Mouse (Mus musculus): ENCODE data around the gene Lpxn. TPM values are rescaled to one million over a fixed set of nuclear protein-coding genes. Genes with fewer than 3 reads are reported as not detected.

The Lpxn gene
- polyA plus RNA-seq, 1 experiment from 2014 or later, result 1.2 TPM

DNA sequence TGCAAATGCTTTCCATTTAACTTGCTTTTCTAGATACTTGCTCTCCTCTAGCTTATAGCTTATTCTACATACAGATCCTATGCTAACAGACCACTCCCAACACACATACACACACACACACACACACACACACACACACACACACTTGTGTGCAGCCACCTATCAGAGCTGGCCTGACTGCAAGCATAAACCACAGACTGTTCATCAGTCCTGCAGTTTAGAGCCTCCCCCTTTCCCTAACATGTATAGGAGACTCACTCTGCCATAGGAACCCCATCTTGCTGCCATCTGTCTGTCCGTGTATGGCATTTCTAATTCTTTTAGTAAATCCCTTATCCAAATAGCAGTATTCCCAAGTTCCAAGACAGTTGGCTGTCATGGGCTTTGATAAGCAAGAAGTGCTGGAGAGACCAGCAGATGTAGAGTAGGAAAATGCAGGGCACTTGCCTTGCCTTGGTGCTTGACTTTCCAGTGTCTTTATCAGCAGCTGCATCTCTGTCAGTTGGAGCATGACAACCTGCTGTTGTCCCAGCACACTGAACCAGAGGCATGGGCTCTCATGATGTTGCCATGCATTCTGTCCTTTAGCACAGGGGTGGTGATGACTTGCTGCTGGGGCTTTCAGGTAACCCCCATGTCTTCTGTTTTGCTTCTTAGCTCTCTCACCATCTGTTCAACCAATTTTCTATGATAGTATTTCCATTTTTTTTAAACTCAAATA, 16.8 kb downstream of the Lpxn start:
- Histone ChIP-seq H3K9me3 (replicated peaks) (no peaks in the 10 kb centered on the region), H3K27me3 (ENCODE audit: low read depth, poor library complexity, severe bottlenecking) (no peaks in the 10 kb centered on the region), H3K27ac (replicated peaks) (no peak overlapping the region), H3K4me1 (no peaks in the 10 kb centered on the region), H3K4me3 (no peak overlapping the region), H3K36me3 (no peaks in the 10 kb centered on the region)
- 78% methylated on average over 1 of the region's 1 CpGs for WGBS
- DNase-seq (ENCODE audit: low spot score), result no peak

DNA sequence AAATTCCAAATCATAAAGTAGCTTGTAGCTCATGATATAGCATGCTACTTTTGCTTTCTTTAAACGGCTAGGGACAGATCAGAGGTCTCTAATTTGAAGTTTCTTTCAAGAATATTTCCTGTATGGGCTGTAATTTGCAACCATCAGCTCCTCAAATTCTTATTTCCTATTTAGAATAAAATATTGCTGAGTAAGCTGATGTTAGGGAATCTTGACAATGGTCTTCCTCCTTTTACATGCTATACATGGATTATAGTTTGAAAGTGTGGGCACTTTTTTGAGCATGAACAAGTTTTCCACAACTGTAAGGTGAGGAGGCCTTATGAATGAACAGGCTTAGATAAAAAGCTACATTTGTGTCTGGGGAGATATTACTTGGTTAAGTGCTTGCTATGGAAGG, 17.9 kb downstream of the Lpxn start:
- Histone ChIP-seq H3K4me1 (no peaks in the 10 kb centered on the region), H3K36me3 (no peaks in the 10 kb centered on the region), H3K9me3 (replicated peaks) (no peaks in the 10 kb centered on the region), H3K27me3 (ENCODE audit: low read depth, poor library complexity, severe bottlenecking) (no peaks in the 10 kb centered on the region), H3K27ac (replicated peaks) (no peak overlapping the region), H3K4me3 (no peak overlapping the region)
- 95% methylated on average over 1 of the region's 1 CpGs for WGBS
- no peak for DNase-seq (ENCODE audit: low spot score)

DNA sequence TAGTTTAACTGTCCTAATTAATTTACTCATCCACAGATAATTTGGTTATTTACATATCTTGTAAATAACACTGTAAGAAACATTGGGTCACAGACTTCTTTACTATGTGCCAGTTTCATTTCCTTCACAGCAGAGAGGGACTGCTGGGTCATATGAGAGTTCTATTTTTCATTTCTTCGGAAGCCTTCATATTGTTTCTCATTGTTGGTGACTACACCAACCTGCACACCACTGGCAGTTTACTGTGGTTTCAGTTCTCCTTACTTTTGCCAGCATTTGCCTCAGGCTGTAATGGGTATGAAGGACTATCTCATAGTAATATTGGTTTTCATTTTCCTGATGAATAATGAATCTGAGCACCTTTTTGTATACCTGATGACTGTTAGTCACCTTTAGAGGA, 22.5 kb downstream of the Lpxn start:
- no peak for DNase-seq (ENCODE audit: low spot score)
- H3K36me3 ChIP-seq, result no peaks in the 10 kb centered on the region
- no peak overlapping the region for H3K27ac ChIP-seq (replicated peaks)
- H3K27me3 ChIP-seq (ENCODE audit: low read depth, poor library complexity, severe bottlenecking), result no peaks in the 10 kb centered on the region
- 83% methylated on average over 1 of the region's 1 CpGs for WGBS
- no peak overlapping the region for H3K4me3 ChIP-seq
- no peaks in the 10 kb centered on the region for H3K9me3 ChIP-seq (replicated peaks)
- no peaks in the 10 kb centered on the region for H3K4me1 ChIP-seq

DNA sequence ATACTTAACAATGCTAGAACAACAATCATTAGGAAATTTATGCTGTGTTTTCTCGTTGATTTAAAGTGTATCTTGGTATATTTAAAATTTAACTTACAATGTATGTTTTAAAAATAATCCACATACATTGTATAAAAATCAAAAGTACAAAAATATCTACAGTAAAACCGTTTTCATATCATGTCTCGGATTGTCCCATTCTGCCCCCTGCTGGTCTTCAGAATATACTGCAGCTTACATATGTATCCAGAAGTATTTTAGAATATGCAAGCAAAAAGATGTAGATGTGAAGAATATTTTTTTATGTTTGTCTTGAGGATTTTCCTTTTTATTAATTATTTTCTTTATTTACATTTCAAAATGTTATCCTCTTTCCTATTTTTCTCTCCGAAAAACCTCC, 24.4 kb downstream of the Lpxn start:
- WGBS, result 48% methylated on average over 4 of the region's 4 CpGs
- no peaks in the 10 kb centered on the region for H3K9me3 ChIP-seq (replicated peaks)

DNA sequence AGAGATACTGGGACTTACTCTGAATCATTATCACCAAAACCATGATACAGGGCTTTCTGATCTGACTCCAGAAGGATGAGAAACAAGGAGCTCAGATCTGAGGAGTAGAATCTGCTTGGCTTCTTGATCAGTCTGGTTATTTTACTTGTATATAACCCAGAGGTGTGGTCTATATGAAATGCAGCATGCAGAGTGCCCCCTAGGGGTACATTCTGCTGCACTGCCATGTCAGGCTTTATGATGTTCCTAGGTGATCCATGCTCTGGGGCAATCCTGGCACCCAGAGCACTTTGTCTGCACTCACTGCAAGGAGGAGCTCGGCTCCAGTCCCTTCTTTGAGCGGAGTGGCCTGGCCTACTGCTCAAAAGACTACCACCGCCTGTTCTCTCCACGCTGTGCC, 28.6 kb downstream of the Lpxn start:
- Histone ChIP-seq H3K27ac (replicated peaks) (no peak overlapping the region), H3K27me3 (ENCODE audit: low read depth, poor library complexity, severe bottlenecking) (no peaks in the 10 kb centered on the region), H3K36me3 (no peaks in the 10 kb centered on the region), H3K4me1 (no peaks in the 10 kb centered on the region), H3K4me3 (no peak overlapping the region), H3K9me3 (replicated peaks) (no peaks in the 10 kb centered on the region)
- 77% methylated on average over 4 of the region's 4 CpGs for WGBS
- DNase-seq (ENCODE audit: low spot score), result no peak

More for the DNA sequence above, 24.4 kb downstream of the Lpxn start:
- no peak for DNase-seq (ENCODE audit: low spot score)
- H3K36me3 ChIP-seq, result no peaks in the 10 kb centered on the region
- no peaks in the 10 kb centered on the region for H3K4me1 ChIP-seq
- H3K27ac ChIP-seq (replicated peaks), result no peak overlapping the region
- no peak overlapping the region for H3K4me3 ChIP-seq
- H3K27me3 ChIP-seq (ENCODE audit: low read depth, poor library complexity, severe bottlenecking), result no peaks in the 10 kb centered on the region

DNA sequence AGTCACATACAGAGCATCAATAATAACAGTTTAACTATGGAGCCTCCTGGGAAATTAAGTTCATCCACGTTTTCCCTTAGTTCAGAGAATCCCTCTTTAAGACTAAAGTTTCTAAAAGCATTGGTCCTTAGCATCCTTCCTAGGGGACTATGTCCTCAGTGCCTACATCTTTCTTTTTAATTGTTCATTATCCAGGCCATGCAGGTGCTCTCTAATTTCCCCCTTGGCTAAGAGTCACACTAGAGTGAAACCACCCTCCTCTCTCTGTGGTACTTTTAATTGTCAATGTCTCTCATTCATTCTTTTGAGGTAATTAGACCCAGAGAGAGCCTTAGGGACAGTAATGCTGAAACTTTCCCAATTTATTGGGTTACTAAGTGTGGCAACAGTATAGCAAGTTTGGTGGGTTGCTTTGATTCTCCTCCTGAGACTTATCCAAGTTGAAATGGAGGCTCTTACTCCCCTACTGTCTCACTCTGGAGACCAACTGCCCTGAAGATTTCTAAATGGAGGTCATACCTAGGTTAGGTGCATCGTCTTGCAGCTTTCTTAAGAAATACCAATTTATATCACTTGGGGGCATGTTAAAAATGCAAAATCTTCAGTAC, 34.9 kb downstream of the Lpxn start:
- H3K36me3 ChIP-seq, result no peaks in the 10 kb centered on the region
- WGBS, result 78% methylated on average over 2 of the region's 2 CpGs

DNA sequence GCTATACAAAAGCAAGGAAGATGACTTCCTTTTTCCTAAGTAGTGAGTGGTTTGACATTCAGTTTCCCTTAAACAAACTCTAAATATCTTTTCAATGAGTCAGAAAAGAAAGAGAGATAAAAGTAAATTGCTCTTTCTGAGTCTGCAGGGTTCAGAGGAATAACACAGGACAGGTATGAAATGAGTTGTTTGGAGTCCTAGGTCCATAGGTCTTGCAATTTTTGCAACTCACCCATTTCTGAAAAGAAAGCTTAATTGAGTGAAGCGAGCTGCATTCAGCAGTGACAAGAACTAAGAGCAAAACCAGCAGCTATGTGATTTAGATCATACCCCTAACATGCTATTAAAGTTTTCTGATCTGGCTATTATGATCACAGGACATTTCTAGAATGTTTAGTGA, 35.6 kb downstream of the Lpxn start:
- Histone ChIP-seq H3K27ac (replicated peaks) (no peak overlapping the region), H3K36me3 (no peaks in the 10 kb centered on the region), H3K9me3 (replicated peaks) (no peaks in the 10 kb centered on the region), H3K4me1 (no peaks in the 10 kb centered on the region), H3K4me3 (no peak overlapping the region), H3K27me3 (ENCODE audit: low read depth, poor library complexity, severe bottlenecking) (no peaks in the 10 kb centered on the region)
- no peak for DNase-seq (ENCODE audit: low spot score)
- WGBS, result 73% methylated on average over 1 of the region's 1 CpGs

More for the DNA sequence above, 34.9 kb downstream of the Lpxn start:
- Histone ChIP-seq H3K4me1 (no peaks in the 10 kb centered on the region), H3K27ac (replicated peaks) (no peak overlapping the region), H3K27me3 (ENCODE audit: low read depth, poor library complexity, severe bottlenecking) (no peaks in the 10 kb centered on the region), H3K9me3 (replicated peaks) (no peaks in the 10 kb centered on the region), H3K4me3 (no peak overlapping the region)
- DNase-seq (ENCODE audit: low spot score), result no peak

DNA sequence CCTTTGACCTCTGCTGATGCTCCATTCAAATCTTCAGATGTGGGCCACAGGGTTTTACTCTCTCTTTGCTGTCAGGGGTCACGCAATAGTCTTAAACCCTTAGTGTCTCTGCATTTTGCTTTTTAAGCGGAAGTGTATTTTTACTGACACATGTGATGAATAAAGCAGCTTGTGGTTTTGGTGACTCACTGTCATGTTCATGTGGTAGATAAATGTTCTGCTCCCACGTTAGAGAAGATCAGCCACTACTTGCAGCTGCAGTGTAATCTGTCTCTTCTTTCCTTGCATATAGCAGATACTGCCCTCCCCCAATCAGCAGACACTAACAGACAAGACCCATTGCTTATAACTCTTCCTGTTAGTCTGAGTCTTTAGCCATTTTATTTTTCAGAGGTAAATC, 37.6 kb downstream of the Lpxn start:
- Histone ChIP-seq H3K36me3 (no peaks in the 10 kb centered on the region), H3K9me3 (replicated peaks) (no peaks in the 10 kb centered on the region), H3K27me3 (ENCODE audit: low read depth, poor library complexity, severe bottlenecking) (no peaks in the 10 kb centered on the region), H3K4me3 (no peak overlapping the region), H3K27ac (replicated peaks) (no peak overlapping the region), H3K4me1 (no peaks in the 10 kb centered on the region)
- DNase-seq (ENCODE audit: low spot score), result no peak
- WGBS, result 83% methylated on average over 3 of the region's 3 CpGs

DNA sequence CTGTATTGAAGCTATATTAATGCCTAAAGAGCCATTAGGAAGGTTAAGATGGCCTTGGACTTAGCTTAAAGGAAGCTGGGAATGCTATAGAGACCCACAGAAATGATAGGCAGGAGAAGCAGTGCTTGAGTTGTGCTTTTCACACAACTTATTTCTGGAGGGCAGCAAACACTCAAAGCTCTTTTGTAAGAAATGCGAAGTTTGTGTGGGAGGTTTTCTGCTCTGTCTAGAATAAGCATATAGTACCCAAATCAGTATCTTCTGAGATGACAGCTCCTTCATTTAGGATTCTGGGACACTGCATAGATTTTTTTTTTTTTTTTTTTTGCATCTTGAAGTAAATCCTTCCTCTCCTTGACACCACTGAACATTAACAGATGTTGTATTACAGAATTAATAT, 42.5 kb downstream of the Lpxn start:
- WGBS, result 81% methylated on average over 1 of the region's 1 CpGs
- H3K9me3 ChIP-seq (replicated peaks), result no peaks in the 10 kb centered on the region
- no peak overlapping the region for H3K27ac ChIP-seq (replicated peaks)
- H3K4me1 ChIP-seq, result no peaks in the 10 kb centered on the region
- H3K27me3 ChIP-seq (ENCODE audit: low read depth, poor library complexity, severe bottlenecking), result no peaks in the 10 kb centered on the region
- H3K36me3 ChIP-seq, result no peaks in the 10 kb centered on the region
- DNase-seq (ENCODE audit: low spot score), result no peak
- no peak overlapping the region for H3K4me3 ChIP-seq

DNA sequence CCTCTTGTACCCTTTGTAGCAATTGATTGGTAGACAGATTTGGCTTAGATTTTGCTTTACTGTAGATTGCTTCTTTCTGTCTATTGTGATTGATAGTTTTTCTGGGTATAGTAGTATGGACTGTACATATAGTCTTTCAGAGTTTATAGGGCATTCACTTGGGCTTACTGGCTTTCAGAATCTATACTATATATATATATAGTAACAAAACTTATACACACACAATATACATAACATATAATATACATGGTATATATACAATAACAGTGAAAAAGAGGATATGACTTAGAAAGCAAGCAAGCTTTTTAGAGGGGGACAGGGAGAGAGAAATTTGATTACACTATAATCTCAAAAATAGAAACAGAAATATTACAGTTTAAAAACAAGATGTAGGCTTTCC, 50.4 kb downstream of the Lpxn start, which contains the start of gene Gm5244:
TSS of gene Gm5244 (plus strand) at position 301 of the 400 bp plus-strand sequence.
- Histone ChIP-seq H3K4me1 (no peaks in the 10 kb centered on the region), H3K9me3 (replicated peaks) (peaks cover 4% of the 10 kb centered on the region; the same call in 1 of the 2 replicates), H3K27ac (replicated peaks) (no peak within 1 kb of the TSS), H3K4me3 (no peak within 1 kb of the TSS), H3K27me3 (ENCODE audit: low read depth, poor library complexity, severe bottlenecking) (no peaks in the 10 kb centered on the region), H3K36me3 (no peaks in the 10 kb centered on the region)
- DNase-seq (ENCODE audit: low spot score), result no peak

DNA sequence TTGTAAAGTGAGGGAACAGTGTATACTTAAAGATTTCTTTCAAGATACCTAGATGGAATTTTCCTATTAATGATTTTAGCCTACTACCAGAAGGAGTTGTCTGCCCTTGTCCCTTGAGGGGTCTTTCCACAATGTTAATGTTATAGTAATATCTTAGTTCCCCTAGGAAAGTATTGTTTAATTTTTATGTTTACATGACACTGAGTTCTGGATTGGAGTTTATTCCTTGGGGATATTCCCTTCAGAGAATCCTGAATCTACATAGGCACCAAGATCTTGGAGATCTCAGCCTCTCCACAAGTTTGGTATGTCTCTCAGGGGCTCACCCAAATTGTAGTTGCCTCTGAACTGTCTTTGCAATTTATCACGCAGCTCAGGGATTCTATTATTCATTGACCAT, 61.0 kb downstream of the Lpxn start, which contains the start of gene Olfr1444:
TSS of gene Olfr1444 (plus strand) at position 301 of the 400 bp plus-strand sequence.
- 71% methylated on average over 1 of the region's 1 CpGs for WGBS
- H3K27me3 ChIP-seq (ENCODE audit: low read depth, poor library complexity, severe bottlenecking), result no peaks in the 10 kb centered on the region
- no peak within 1 kb of the TSS for H3K4me3 ChIP-seq
- no peaks in the 10 kb centered on the region for H3K4me1 ChIP-seq
- H3K36me3 ChIP-seq, result no peaks in the 10 kb centered on the region
- no peak for DNase-seq (ENCODE audit: low spot score)
- no peak within 1 kb of the TSS for H3K27ac ChIP-seq (replicated peaks)
- peaks cover 6% of the 10 kb centered on the region; the same call in 1 of the 2 replicates for H3K9me3 ChIP-seq (replicated peaks)
